Mouse (Mus musculus) urinary bladder, postnatal 14 days (tissue): ENCODE measurements at regions not wholly inside any gene's neighbourhood (a gene's known extent, or its start where the extent isn't known, plus 50 kb on each side); places are given as distances from the start of the nearest gene placed in this dataset.

Experiments
- DNase-seq: peaks from one replicate; pipeline ENCODE4 v3.0.0; 2021; ENCODE audit warnings: low spot score

GRCm38 (mm10) chr7:74224378-74224777, 210.9 kb upstream of the St8sia2 start:
- no peak for DNase-seq

DNA sequence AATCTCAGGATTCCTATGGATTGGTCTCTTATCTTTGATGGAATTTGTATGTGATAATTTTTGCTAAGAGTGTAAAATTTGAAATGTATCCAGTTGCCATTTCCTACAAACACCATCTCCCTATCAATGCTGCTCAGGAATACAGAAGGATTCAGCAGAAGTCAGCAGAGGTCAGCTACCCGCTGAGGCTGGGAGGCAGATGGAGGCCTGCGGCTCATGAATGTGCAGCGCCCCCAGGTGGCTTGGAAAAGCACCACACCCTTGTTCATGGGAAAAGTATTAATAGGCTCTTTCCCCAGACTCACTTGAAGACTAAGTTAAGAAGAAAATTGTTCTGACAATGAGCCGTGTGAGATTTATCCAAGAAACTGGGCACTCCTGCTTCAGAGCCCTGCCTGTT, 187.2 kb upstream of the St8sia2 start:
- no peak for DNase-seq

GRCm38 (mm10) chr7:74198796-74199195, 185.3 kb upstream of the St8sia2 start:
- no peak for DNase-seq

DNA sequence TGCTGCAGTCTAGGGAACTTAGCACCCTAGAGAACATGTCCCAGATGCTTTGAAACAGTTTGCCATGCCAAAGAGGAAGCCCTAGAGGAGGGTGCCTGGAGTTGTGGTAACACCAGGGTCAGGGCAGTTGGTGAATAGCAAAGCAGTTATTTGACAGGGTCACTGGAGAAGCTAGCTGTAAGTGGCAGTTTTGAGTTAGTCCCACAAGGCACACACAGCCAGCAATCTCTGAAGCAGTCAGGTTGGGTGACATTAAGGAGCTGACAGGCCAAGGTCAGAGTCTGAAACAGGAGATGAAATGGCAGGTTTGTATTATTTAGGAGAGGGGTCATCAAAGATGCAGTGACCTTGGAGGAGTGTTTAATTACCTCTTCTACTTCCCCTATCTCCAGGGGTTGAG, 171.2 kb upstream of the St8sia2 start:
- DNase-seq: no peak

GRCm38 (mm10) chr7:74174206-74174605, 160.7 kb upstream of the St8sia2 start:
- DNase-seq: no peak

DNA sequence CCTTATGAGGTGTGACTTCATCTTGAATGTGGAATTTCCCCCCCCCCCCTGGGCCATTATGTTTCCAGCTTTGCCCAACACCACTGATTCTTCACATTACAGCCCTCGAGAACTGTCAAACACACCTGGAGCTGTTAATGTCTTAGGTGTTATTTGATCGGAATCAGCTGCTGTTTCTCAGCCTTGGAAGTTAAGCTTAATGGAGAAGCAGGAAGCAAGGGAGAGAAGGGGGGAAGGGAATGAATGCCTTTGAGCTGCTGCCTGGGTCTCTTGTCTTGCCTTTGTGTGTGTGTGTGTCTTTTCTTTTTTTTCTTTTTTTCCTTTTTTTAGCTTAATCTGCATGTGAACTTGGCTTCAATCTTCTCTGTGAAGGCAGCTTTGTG, 159.7 kb upstream of the St8sia2 start:
- no peak for DNase-seq

DNA sequence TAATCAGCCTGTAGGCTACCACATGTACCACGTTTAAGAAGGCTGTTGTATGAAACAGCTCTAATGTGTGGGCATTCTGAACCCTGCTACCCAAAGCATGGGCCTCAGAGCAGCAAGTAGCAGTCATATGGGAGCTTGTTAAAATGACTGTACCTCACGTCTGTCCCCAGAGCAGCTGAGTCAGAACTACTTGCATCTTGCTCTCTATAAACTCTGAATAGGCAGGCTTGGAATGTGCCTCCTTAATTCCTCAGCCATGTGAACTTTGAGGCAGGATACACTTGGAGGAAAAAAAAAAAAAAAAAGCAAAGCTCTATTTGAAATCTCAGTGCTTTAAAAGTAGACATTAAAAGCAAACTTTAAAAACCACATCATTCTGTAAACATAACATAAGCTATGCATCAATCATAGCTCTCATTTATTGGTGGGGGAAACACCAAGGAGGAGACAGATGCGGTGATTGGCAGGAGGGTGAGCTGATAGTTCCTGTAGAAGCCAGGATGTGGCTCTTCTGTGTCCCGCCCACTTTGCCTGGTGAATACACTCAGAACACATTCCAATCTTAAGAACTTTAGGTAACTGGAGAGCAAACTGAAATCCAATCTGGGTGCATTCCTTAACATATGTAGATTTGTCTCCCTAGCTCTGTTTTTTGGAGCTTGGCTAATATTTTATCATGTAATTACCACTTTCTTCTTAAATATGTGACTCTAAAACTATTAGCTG, 159.2 kb upstream of the St8sia2 start:
- DNase-seq: no peak

DNA sequence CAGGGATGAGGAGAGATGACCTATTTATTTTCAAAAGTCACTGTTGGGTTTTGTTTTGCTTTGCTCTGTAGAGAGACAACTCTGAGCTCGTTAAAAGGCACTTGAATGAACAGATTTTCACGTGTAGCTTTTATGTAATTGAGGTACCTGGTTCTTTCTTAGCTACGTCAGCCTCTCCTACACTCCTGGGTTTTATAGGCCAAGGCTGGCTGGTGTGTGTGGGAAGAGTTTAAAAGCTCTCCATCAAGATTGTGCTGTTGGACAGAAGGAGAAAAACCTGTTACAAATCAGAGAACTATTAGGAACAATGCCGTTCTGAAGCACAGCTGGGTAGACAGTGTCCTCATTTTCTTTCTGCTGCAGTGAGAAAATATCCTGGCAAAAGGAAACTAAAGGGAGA, 138.1 kb upstream of the St8sia2 start:
- no peak for DNase-seq

DNA sequence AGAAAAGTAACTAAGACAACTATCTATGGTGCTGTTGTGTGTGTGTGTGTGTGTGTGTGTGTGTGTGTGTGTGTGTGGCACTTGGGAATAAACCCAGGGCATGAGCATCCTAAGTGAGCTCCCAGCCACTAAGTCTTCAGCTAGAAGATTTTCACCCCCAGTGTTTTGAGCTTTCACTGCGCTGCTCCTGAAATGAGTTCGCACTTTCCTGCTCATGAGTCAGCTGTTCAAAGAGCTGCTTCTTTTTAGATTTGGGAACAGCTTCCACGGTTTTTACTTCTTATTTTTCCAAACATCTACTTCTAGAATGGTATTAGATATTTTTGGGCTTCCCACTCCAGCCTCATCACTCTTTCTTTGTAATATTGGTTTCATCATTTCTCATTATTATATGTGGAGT, 129.7 kb upstream of the St8sia2 start:
- DNase-seq: no peak

DNA sequence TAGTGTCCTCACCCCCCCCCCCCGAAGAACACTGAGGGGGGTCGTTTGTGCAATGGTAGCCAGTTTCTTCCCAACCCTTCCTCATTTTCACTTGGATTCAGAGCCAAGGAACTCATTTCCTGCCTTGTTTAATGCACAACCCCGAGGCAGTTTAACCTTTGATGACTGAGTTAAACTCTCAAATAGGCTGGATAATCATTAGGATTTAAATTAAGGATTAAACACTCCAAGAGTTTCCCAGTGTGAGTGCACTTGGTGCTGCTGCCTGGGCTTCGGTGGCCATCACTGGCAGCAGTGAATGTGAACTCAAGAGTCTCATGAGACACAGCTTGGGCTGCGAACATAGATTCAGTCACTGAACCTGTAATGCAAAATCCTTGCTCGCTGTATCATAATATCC, 124.7 kb upstream of the St8sia2 start:
- no peak for DNase-seq

DNA sequence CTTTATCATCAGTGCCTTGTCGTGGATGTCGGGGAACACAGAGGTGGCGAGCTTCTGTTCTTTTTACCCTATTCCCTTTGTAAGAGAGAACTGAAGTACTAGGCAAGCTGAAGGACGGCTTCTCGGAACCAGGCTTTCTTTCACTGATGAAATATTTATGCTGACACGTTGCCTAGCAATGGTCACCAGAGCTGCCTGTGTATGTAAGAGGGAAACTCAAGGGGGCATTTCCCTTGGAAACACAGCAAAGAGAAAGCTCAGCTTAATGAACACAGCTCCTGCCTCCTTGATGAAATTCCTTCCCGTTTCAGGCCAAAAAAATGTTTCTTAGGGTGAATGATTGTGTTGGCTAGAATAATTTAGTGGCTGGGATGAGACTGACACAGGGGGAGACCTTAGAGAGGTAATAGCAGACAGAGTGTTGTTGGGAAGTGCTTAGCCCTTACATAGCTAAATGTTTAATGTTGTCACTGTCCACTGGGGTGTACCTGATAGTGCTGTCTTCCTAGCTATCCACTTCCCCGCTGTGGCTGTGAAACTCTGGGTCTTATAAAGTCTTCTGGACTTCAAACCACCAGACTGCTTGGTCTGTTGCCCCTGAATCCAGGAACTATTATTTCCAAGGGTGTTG, 116.8 kb upstream of the St8sia2 start:
- no peak for DNase-seq

DNA sequence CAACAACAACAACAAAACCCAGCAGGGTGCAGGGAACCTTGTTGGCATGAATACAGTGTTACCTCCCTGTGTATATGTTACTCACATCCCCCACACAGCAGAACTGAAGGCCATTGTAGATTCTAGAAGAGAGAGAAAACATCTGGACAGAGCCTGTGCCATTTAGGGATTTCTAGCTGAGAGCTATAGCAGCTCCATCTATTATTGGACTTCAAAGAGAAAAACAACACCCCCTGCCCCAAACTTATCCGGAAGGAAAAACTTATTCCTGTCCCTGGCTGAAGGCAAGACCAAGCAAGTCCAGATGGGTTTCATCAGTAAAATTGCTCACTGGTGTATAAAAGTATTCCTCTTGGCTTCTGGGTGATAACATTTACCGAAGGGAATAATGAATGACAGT, 98.6 kb upstream of the St8sia2 start:
- DNase-seq: no peak

DNA sequence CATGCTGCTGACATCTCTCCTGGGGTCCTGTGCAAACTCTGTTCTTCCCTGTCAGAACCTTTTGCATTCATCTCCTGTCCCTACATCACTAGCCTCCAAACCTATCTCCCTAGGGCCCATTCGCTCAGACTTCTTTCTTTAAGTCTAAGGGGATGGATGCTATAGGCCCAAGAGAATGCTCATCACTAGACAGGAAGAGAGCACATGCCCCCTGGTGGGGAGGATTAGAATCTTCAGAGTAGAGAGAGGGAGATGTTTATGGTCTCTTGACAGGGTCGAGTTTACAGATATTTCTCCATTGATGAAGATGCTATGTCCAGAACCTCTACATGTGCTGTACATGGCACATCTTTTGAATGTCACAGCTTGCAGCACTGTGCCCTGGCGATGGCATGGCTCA, 94.9 kb upstream of the St8sia2 start:
- no peak for DNase-seq

GRCm38 (mm10) chr7:74107176-74107928, 93.9 kb upstream of the St8sia2 start:
- peak; percentile 13 for DNase-seq

GRCm38 (mm10) chr7:74091402-74092025, 78.0 kb upstream of the St8sia2 start:
- DNase-seq: no peak

- no peak for DNase-seq
Observed at GRCm38 (mm10) chr7:74080846-74081235, 67.4 kb upstream of the St8sia2 start.

- DNase-seq: no peak
Observed at GRCm38 (mm10) chr7:74080079-74080845, 66.8 kb upstream of the St8sia2 start.

- no peak for DNase-seq
Observed at GRCm38 (mm10) chr7:74072632-74073031, 59.1 kb upstream of the St8sia2 start.

DNA sequence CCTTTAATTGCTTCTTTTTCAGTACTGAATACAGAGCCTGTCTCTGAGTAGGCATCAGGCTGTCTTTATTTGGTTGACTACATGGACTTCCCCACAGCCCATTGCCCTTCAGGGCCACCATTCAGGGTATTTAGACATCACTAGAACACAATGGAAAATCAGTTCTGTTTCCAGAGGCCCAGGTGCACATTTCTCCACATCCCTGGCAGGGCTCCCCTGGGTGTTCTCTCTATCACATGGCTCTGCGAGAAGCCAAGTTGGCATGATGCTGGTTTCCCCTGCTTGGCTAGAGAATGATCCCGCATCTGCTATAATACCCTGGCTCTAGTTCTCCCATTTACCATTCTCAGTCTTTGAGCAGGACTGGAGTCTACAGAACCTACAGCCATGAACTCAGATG, 57.3 kb upstream of the St8sia2 start:
- DNase-seq: no peak

- no peak for DNase-seq
Observed at GRCm38 (mm10) chr7:74065449-74066099, 52.1 kb upstream of the St8sia2 start.
